Mouse (Mus musculus) lung, embryonic 16.5 days (tissue): ENCODE data around the gene Cisd3. TPM values are rescaled to one million over a fixed set of nuclear protein-coding genes. Genes with fewer than 3 reads are reported as not detected.

ENCODE experiments used
- ATAC-seq: fragments of 200-750 bp; cut with Nextera tagmentation; 2 replicates; pipeline ENCODE4 v1.8.0; 2017; ENCODE audit warnings: low read depth, mild to moderate bottlenecking, moderate library complexity
- H3K27ac ChIP-seq: fragments of 300-500 bp; sonication (generic); 2 replicates; pipeline ENCODE4 v1.5.1; 2014; ENCODE audit warnings: mild to moderate bottlenecking, control low read depth, low read length
- H3K27me3 ChIP-seq: fragments of 300-500 bp; sonication (generic); 2 replicates; pipeline ENCODE4 v1.6.1; 2014; ENCODE audit warnings: low read depth, low read length, mixed read lengths; ENCODE audit not compliant: control insufficient read depth, insufficient read depth
- H3K36me3 ChIP-seq: fragments of 300-500 bp; sonication (generic); 2 replicates; pipeline ENCODE4 v1.6.1; 2014; ENCODE audit warnings: low read length; ENCODE audit not compliant: control insufficient read depth, insufficient read depth
- H3K4me1 ChIP-seq: fragments of 300-500 bp; sonication (generic); replicated peaks from 2 replicates; pipeline ENCODE4 v1.6.1; 2014; ENCODE audit warnings: low read length, mixed read lengths; ENCODE audit not compliant: control insufficient read depth, insufficient read depth
- H3K4me2 ChIP-seq: fragments of 300-500 bp; sonication (generic); 2 replicates; pipeline ENCODE4 v1.6.1; 2014; ENCODE audit warnings: low read depth, low read length, control low read depth
- H3K4me3 ChIP-seq: fragments of 300-500 bp; sonication (generic); 2 replicates; pipeline ENCODE4 v1.5.1; 2014; ENCODE audit warnings: mild to moderate bottlenecking, low read length, control low read depth
- H3K9ac ChIP-seq: fragments of 300-500 bp; sonication (generic); 2 replicates; pipeline ENCODE4 v1.6.1; 2014; ENCODE audit warnings: low read length, control low read depth
- H3K9me3 ChIP-seq: fragments of 300-500 bp; sonication (generic); 2 replicates; pipeline ENCODE4 v1.6.1; 2016; ENCODE audit warnings: low read length; ENCODE audit not compliant: control insufficient read depth
- WGBS: fragments of 180-500 bp; shearing (Covaris S2); extraction: QIAGEN DNeasy Blood & Tissue Kit; methylation state at CpG from one replicate; pipeline ENCODE4 v1.1.7; 2014; 5-methylcytosine and 5-hydroxymethylcytosine counted together
- polyA plus RNA-seq: library from polyadenylated mRNA; unstranded; fragments of >200 nt; fragmentation: Nextera tagmentation; extraction: Ambion mirVana; gene quantifications from 2 replicates; pipeline ENCODE4 v1.2.1, GENCODE M21; 2015

The Cisd3 gene
- polyA plus RNA-seq, 1 experiment from 2014 or later: 57.5 TPM

DNA sequence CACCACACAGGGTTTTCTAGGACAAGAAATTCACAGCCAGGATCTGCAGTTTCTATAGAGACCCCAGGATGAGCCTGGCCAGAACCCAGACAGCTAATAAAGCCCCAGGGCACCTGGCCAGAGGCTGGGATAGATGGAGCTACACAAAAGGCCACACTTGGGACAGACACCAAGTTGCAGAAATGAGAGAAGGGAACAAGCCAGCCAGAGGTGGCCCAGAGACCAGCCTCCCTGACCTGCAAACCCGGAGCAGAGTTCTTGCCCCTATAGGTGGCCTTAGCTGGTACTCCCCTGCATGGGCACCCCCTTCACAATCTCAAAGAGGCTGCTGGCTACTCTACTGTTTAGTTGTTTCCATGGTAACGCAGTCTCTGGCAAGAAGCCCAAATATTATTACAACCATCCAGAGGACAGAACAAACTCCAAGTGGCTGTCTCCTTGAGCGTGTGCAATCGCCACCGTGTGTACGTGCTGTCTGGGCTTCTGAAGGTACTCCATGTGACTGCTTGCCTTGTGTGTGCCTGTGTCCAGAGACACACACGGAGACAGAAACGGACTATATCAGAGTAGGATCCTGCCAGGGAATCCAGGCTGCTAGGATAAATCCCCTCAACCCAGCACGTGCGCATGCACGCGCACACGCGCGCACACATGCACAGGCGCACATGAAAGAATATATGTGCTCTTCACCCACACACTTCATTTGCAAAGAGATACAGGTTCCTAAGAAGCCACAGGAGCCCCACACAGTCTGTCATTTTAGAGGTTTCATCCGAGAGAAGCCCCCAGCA lies 9.5 kb downstream of the Cisd3 start:
- WGBS: 40% methylated on average over 17 of the region's 17 CpGs
- Histone ChIP-seq H3K9ac (0 out of 2 replicates have a peak overlapping the region, but pooled peaks have one; percentile 9), H3K4me1 (peaks cover 47% of the 10 kb centered on the region), H3K4me3 (peak overlapping the region; percentile 15; the same call in 1 of the 2 replicates), H3K9me3 (no peaks in the 10 kb centered on the region), H3K27me3 (no peaks in the 10 kb centered on the region), H3K4me2 (peak overlapping the region; percentile 45), H3K27ac (peak overlapping the region; percentile 90), H3K36me3 (peaks cover 25% of the 10 kb centered on the region)
- peak; percentile 69 for ATAC-seq

DNA sequence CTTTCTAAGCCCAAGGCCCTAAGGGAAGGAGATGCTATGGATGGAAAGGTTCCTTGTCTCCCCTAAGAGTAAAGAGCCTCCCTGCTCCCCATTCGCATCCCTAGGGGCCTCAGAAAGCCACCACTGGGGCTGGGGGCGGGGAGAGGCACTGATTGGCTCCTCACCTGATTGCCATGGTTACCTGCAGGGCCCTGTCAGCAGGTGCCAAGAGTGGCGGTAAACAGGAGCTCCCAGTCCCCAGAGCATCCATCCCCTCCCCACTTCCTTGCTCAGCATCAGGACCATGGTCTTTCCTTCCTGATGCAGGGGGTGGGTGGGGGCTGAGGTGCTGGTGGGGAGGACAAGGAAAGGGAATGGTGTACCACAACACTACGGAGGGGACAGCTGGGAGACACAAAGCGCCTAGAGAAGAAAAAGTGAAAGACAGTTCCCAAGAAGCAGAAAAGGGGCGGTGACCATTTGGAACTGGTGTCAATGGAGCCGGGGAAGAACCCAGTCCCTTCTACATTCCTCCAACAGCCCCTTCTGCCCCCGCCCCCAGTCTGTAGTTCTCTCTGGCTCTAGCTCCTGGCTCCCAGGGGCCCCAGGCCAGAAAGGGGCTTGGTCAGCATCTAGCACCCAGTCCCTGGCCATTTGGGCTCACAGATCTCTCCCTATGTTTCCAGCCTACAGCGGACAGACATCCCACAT lies 10.2 kb downstream of the Cisd3 start:
- Histone ChIP-seq H3K4me3 (0 out of 2 replicates have a peak overlapping the region, but pooled peaks have one; percentile 3), H3K9ac (no peak overlapping the region), H3K27me3 (no peaks in the 10 kb centered on the region), H3K36me3 (peaks cover 19% of the 10 kb centered on the region), H3K27ac (peak overlapping the region; percentile 90), H3K4me2 (peak overlapping the region; percentile 45), H3K9me3 (no peaks in the 10 kb centered on the region), H3K4me1 (peaks cover 49% of the 10 kb centered on the region)
- no peak for ATAC-seq
- 42% methylated on average over 9 of the region's 9 CpGs for WGBS

- ATAC-seq: no peak
- peaks cover 11% of the 10 kb centered on the region for H3K36me3 ChIP-seq
- no peaks in the 10 kb centered on the region for H3K9me3 ChIP-seq
- H3K4me3 ChIP-seq: no peak overlapping the region
- no peak overlapping the region for H3K27ac ChIP-seq
- peaks cover 57% of the 10 kb centered on the region for H3K4me1 ChIP-seq
- 67% methylated on average over 8 of the region's 8 CpGs for WGBS
- no peak overlapping the region for H3K9ac ChIP-seq
- no peak overlapping the region for H3K4me2 ChIP-seq
- H3K27me3 ChIP-seq: no peaks in the 10 kb centered on the region
Observed at GRCm38 (mm10) chr11:97696669-97697068, 11.0 kb downstream of the Cisd3 start.

DNA sequence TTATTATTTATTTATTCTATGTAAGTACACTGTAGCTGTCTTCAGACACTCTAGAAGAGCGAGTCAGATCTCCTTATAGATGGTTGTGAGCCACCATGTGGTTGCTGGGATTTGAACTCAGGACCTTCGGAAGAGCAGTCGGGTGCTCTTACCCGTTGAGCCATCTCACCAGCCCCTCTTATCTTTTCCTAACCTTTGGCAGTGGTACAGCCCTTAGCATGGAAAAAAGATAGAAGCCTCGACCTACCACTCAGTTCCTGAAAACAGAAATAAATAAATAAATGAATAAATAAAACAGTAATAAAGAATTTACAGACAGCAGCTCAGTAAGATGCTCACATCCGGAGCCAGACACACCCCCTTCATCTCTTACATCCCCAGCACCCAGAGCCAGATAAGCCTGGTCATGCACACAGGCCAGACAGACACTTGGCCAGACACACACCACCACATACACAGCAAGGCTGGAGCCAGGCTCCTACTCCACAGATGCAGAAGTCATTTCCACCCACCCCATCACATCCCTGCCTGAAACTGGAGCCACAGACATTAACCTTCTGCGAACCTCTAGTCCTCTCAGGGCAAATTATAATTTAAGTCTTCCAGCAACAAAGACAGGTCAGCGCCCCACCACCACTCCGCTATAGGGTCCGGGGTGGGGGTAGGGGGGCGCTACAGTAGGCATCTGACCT lies 11.7 kb downstream of the Cisd3 start:
- Histone ChIP-seq H3K36me3 (peaks cover 7% of the 10 kb centered on the region), H3K27ac (peak overlapping the region; percentile 100), H3K9me3 (no peaks in the 10 kb centered on the region), H3K27me3 (no peaks in the 10 kb centered on the region), H3K9ac (peak overlapping the region; percentile 86), H3K4me2 (peak overlapping the region; percentile 90), H3K4me1 (peaks cover 62% of the 10 kb centered on the region), H3K4me3 (peak overlapping the region; percentile 66)
- ATAC-seq: no peak
- WGBS: 33% methylated on average over 11 of the region's 11 CpGs

DNA sequence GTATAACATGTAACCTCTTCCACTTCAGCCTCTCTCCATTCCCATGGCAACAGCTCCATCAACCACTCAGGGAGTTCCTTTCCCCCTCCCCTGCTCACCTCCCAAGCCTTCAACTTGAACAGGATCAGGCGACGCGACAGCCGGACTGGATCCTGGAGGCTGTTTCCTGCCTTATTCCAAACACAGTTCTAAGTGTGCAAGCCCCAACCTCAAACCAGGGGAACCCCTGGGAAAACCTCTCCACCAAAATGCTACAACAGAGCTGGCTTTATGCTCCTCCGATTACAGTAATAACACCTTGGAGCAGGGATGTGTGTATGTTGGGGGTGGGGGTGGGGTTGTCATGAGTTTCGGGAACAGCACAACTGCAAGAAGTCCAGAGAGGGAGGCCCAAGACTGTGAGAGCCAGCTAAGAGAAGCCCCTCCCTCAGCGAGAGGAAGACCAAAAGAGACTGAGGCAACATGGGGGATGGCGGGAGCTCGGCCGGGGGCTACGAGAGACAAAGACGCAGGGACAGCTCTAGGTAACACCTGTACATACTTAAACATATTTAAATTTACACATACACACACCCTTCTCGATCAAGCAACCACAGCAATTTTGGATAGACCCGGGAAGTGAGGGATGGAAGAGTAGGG lies 12.4 kb downstream of the Cisd3 start:
- WGBS: 3% methylated on average over 14 of the region's 14 CpGs
- H3K36me3 ChIP-seq: peaks cover 2% of the 10 kb centered on the region; the same call in 1 of the 2 replicates
- no peaks in the 10 kb centered on the region for H3K9me3 ChIP-seq
- peak overlapping the region; percentile 66 for H3K4me3 ChIP-seq
- H3K27me3 ChIP-seq: no peaks in the 10 kb centered on the region
- H3K27ac ChIP-seq: peak overlapping the region; percentile 100
- ATAC-seq: no peak
- peaks cover 62% of the 10 kb centered on the region for H3K4me1 ChIP-seq
- peak overlapping the region; percentile 86 for H3K9ac ChIP-seq
- peak overlapping the region; percentile 90 for H3K4me2 ChIP-seq

DNA sequence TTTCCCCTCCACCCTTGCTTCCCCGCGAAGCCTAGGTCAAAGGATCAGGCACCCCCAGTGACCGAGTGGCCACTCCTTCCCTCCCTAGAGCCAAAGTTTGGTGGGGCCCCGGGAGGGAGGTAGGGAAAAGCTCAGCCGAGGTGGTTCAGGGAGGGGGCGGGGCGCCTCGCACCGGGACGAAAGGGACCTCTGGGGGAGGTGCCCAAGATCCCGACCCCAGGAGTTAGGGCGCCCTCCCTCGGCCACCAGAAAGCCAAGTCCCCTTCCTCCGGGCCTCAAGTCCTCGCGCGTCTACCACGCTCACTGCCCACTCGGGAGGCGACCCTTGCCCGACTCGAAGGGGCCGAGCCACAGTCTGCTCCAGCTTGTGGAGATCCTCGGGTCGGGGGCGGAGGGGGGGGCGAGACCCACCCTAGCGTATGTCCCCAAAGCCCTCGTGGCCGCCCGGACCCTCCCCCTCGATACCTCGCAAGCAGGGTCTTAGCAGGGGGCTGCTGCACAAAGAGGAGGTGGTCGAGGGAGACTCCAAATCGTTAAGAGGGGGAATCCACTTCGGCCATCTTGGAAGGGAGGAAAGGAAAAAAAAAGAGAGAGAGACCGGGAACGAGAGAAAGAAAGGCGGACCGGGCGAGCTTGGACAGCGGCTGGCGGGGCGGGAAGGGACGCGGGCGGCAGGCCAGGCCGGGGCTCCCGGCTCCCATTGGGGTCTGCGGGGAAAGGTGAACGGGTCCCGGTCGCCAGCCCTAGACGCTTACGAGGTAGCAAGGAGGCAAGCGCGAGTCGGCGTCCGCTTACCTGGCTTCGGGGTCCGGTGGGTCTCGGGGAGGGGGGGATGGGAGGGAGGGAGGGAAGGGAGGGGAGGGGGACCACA lies 13.3 kb downstream of the Cisd3 start:
- Histone ChIP-seq H3K9me3 (no peaks in the 10 kb centered on the region), H3K4me1 (peaks cover 56% of the 10 kb centered on the region), H3K4me2 (peak overlapping the region; percentile 90), H3K9ac (peak overlapping the region; percentile 86), H3K4me3 (peak overlapping the region; percentile 66), H3K27ac (peak overlapping the region; percentile 100), H3K27me3 (no peaks in the 10 kb centered on the region), H3K36me3 (no peaks in the 10 kb centered on the region)
- under 1% methylated on average over 62 of the region's 63 CpGs for WGBS
- ATAC-seq: peak; percentile 2

DNA sequence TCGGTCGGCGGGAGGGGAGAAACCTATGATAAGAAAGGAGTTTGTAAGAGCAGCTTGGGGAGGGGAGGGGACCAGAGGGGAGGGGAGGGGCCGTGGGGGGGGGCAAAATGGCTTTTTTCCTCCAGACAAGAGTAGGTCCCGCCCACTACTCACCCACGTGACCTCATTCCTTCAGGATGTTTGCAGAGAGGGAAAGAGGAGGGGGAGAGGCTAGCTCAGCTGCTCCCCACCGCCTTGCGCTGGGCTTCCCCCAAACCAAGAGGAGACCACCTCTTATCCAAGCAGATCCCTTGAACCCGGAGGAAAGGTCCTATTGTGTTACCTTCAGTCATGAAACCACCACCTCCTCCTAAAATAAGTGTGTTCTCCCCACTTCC lies 14.0 kb downstream of the Cisd3 start:
- H3K36me3 ChIP-seq: no peaks in the 10 kb centered on the region
- H3K4me2 ChIP-seq: peak overlapping the region; percentile 90
- H3K4me3 ChIP-seq: peak overlapping the region; percentile 66
- peak overlapping the region; percentile 88 for H3K9ac ChIP-seq
- peak; percentile 64 for ATAC-seq
- H3K27me3 ChIP-seq: no peaks in the 10 kb centered on the region
- WGBS: 0% methylated on average over 6 of the region's 9 CpGs
- no peaks in the 10 kb centered on the region for H3K9me3 ChIP-seq
- peak overlapping the region; percentile 100 for H3K27ac ChIP-seq
- H3K4me1 ChIP-seq: peaks cover 57% of the 10 kb centered on the region

DNA sequence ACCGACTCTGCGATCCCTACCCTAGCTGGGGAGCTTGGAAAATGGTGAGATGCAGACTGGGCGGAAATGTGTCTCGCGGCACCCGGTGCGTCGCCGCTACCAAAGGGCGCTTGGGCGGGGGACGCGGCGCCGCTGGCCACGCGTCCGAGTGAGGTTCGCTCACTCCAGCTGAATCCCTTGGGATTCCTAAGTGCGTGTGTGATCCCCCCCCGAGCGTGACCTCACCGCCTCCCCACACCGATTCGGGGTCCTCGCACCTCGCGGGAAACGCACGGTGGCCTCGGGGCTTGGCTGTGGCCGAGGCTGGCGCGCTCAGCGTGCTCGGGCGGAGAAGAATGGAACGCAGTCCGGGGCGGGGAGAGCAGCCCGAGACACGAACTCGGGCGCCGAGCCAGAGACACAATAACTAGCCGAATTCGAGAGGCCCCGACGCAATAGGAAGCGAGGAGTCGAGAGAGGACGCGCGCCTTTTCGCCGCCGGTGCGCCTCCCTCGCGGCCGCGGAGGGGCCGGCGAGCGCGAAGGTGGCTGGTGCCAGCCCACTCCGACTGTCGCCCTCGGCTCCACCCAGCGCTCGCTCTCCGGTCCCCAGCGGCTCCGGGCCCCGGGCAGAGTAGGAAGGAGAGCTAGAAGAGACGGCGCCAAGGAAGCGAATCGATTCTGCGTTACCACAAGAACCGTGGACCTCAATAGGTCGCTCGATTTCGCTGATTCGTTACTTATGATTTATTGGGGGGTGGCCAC lies 14.5 kb downstream of the Cisd3 start, which contains the start of gene Pcgf2:
Gene Pcgf2 (minus strand): TSS at position 495 of the 743 bp plus-strand sequence.
- peak; percentile 32 for ATAC-seq
- H3K36me3 ChIP-seq: no peaks in the 10 kb centered on the region
- H3K9ac ChIP-seq: peak within 1 kb of the TSS; percentile 88
- no peaks in the 10 kb centered on the region for H3K27me3 ChIP-seq
- no peaks in the 10 kb centered on the region for H3K9me3 ChIP-seq
- peak within 1 kb of the TSS; percentile 90 for H3K4me2 ChIP-seq
- H3K4me1 ChIP-seq: peaks cover 53% of the 10 kb centered on the region
- peak within 1 kb of the TSS; percentile 66 for H3K4me3 ChIP-seq
- under 1% methylated on average over 85 of the region's 85 CpGs for WGBS
- peak within 1 kb of the TSS; percentile 100 for H3K27ac ChIP-seq
